Mouse (Mus musculus): ENCODE measurements around the gene Tdp1.

GRCm38 (mm10) chr12:99992362-99992862 lies 108.1 kb downstream of the Tdp1 start:
- TF ChIP-seq CTCF (IDR thresholded peaks at IDR 0.05; ENCODE audit: borderline replicate concordance, insufficient read depth, low read length) (no peak), POLR2A (IDR thresholded peaks at IDR 0.05; ENCODE audit: low read depth, low read length) (no peak)

Data from embryonic fibroblast, embryonic 13.5 days (primary cell).